Mouse (Mus musculus) ovary, postnatal 10 days (tissue): ENCODE measurements around the gene Zfp87.

Experiments
- DNase-seq: peaks from one replicate; pipeline ENCODE4 v3.0.0; 2022; ENCODE audit warnings: low spot score

Zfp87 gene

GRCm38 (mm10) chr13:67525753-67526410 lies at the start of gene Zfp87, which contains the start of gene Gm26965:
TSS of gene Zfp87 (minus strand) at chr13:67526177.
TSS of gene Gm26965 (minus strand) at chr13:67526151.
- peak; percentile 73 for DNase-seq

GRCm38 (mm10) chr13:67572591-67573189 lies 46.7 kb upstream of the Zfp87 start:
- no peak for DNase-seq

GRCm38 (mm10) chr13:67553730-67554129 lies 27.8 kb upstream of the Zfp87 start, which contains the start of gene Zfp748:
TSS of gene Zfp748 (minus strand) at chr13:67553830.
- DNase-seq = no peak

- DNase-seq = peak; percentile 65
These were observed 26.7 kb upstream of the Zfp87 start for GRCm38 (mm10) chr13:67552505-67553346.

- DNase-seq = no peak
These were observed 20.0 kb upstream of the Zfp87 start for GRCm38 (mm10) chr13:67545941-67546340.

GRCm38 (mm10) chr13:67527049-67527730 lies 1.2 kb upstream of the Zfp87 start:
- no peak for DNase-seq

- DNase-seq = no peak
These were observed 25.1 kb downstream of the Zfp87 start for GRCm38 (mm10) chr13:67500908-67501307.

- peak; percentile 31 for DNase-seq
These were observed 25.8 kb downstream of the Zfp87 start, which contains the start of gene Zfp58 for GRCm38 (mm10) chr13:67500084-67500719. TSS of gene Zfp58 (minus strand) at chr13:67500555.

GRCm38 (mm10) chr13:67495631-67496030 lies 30.3 kb downstream of the Zfp87 start:
- DNase-seq = no peak

GRCm38 (mm10) chr13:67484424-67484811 lies 41.6 kb downstream of the Zfp87 start:
- peak; percentile 1 for DNase-seq

GRCm38 (mm10) chr13:67483625-67484423 lies 42.2 kb downstream of the Zfp87 start, which contains the start of gene Zfp874b:
TSS of gene Zfp874b (minus strand) at chr13:67484258.
- peak; percentile 67 for DNase-seq

- DNase-seq = no peak
These were observed 44.4 kb downstream of the Zfp87 start for GRCm38 (mm10) chr13:67481528-67481927.

GRCm38 (mm10) chr13:67469274-67469673 lies 56.7 kb downstream of the Zfp87 start:
- DNase-seq = no peak
